Mouse (Mus musculus) urinary bladder, postnatal 36 days (tissue): Measurements from ENCODE around the gene Gm7544.
A peak's percentile ranks its signal among the peaks of the same experiment; 100 is the strongest.
"Not testable (repeated sequence)": the region's sequence is repeated elsewhere in the genome, so short reads cannot be mapped to it uniquely, and the experiment has no call there.

Experiments used
- DNase-seq, 2 experiments: peaks; one replicate each; pipeline ENCODE4 v3.0.0; 2022; ENCODE audit warnings: low spot score in 2 of 2, mixed read lengths in 1 of 2

Gene Gm7544

DNA sequence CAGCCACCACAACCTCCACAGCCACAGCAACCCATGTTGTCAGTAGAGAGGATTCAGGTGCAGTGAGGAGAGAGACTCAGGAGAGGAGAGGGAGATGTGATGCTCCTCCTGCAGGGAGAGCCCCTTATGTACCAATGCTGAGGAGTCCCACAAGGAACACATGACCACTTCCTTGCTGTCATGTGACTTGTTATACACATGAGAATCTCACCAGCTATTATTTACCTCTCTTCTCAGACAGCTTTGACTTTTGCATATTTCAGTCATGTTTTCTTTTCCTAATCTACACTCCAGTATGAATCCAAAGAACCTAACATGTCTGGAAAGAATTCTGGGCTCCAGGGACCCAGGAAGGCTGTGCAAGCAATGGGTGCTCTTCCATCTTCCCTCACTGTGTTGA, at the start of gene Gm7544:
Gm7544 (minus strand) TSS at position 101 of the 400 bp plus-strand sequence.
- DNase-seq, result not testable (repeated sequence)

DNA sequence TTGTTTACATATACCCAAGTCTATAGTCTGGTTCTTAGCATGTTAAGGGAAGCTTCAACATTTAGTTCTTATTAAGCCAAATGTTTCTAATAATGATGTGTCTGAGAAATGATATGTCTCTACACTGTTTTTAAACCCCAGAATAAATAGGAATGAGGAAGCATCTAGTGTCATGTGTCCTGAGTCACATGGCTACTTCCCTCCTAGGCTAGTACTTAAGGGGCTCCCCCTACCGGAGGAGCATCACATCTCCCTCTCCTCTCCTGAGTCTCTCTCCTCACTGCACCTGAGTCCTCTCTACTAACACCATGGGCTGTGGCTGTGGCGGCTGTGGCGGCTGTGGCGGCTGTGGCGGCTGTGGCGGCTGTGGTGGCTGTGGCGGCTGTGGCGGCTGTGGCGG, 44.5 kb upstream of the Gm7544 start, which contains the start of gene Gm47959:
Gm47959 (plus strand) TSS at position 243 of the 400 bp plus-strand sequence.
- not testable (repeated sequence) for DNase-seq

DNA sequence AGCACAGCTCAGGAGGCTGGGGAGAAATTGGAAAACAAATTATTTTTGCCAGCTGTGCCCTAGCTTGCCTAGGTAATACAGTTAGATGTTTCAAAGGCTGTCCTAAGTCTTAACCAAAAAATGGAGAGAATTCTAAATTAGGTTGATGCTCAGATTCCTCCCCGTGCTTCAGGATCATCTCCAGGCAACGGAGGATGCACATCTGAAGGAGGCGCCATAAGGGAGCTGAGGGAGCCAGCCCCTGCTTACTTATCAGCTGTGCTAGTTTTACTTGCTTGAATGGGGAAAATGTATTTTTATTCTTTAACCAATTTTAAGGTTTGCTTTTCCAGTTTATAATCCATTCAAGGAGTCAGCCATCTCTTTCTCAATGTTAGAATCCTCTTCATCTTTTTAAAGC, 38.1 kb upstream of the Gm7544 start:
- DNase-seq, result no peak

DNA sequence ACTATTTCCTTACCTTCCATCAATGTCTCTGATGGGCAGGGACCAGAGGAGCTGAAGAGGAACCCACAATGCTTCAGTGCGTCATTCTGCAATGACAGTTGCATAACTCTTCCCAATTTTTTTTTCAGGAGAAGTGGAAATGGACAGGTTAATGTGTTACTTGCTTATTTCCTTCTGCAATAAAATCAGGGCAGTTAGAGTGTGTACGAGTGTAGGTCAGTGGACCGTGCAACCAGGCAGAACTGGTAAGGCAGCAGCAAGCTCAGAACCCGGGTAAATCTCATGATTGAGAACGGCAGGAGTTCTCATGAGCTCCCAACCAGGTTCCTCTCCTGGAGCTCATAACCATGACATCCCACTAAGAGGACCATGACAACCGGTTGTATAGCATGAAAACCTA, 36.3 kb upstream of the Gm7544 start:
- no peak for DNase-seq

DNA sequence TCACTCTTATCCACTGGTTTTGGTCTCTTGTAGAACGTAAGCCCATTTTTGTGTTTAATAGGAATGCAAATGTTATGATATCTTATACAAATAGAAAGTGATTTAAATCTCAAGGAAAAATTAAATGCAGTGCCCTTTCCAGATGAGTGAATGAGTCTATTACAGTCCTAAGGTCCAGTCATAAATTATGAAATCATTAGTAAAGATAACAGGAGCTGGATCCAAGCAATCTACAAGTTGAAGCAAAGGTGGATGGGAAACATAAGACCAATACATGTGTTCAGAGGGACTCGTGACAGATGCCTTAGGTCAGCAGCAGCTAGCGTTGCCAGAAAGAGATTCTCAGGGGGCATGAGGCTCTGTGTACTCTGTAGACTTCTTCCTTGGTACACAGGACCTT, 35.8 kb upstream of the Gm7544 start:
- no peak for DNase-seq

DNA sequence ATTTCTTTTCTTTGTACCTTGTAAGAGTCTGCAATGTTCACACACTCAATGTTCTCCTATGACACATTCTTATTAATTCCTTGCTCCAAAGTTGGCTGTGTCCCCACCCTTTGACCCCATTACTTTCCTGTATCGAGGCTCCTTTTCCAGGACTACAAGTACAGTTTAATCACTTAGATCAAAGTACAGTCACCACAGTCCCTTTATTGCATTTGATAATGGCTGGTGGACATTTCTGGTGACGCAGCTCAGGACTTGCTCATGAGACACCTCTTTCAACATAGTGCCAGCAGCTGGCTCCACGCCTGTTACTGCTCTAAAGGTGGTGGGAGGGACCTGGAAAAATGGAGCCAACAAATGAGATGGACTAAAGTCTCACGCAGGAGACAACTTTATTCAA, 35.2 kb upstream of the Gm7544 start:
- DNase-seq, result no peak

DNA sequence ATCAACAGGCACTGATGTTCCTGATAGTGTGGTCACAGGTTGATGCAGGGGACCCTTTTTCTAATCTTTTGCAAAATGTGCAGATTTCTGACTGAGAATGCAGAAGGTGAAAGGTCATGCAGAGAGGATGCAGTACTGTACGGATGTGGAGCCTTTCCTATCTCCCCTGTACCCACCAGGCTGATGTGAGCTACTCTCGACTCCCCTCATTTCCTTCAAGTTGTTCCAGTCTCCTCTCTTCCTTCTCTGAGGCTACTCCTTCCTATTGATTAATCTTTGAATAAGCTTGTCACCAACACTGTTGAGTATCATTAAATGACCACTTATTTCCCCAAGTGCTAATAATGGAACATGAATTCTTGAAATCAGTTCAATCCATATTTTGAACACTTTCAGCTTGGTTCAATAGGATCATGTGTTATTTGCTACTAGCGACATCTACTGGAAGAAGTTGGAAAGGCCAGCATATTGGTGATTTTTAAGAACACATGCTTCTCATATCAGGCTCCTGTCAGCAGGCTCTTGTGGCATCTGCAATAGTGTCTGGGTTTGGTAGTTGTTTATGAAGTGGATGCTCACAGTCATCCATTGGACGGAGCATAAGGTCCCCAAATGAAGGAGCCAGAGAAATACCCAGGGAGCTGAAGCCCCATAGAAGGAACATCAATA, 31.9 kb upstream of the Gm7544 start:
- DNase-seq, result no peak

DNA sequence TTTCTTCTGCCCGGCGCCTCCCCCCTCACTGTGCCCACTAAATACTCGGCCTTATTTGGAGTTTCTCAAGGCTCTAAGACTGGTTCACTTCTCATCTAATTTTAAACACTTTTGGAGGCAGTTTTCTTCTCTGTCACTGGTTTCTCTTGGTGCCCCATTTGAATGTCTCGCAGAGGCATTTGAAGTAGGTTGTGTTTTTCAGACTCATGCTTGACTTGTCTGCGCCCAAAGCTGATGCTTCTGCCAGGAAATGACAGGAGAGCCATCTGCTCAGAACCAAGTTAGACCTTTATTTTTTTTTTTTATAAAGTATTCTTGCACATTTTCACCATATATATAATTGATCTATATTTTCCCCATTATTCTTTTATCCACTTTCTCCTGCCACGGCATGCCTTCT, 30.9 kb upstream of the Gm7544 start:
- DNase-seq, result no peak

DNA sequence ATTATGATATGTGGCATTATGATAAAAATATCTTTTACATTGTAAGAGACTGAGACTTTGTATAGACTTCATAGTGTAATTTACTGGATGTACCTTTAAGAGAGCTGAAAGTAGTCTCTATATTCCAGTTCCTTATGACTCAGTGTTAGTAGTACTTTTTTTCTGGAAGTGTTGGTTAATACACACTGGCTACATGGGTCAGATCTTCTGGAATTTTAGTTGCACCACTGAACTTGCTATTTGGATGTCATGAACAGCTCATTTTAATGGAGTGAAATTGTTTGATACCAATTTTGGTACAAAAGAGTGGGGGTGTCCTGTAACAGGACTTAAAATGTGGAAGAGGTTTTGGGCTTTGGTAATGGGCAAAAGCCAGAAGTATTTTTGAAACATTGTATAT, 22.0 kb upstream of the Gm7544 start:
- DNase-seq, result no peak

DNA sequence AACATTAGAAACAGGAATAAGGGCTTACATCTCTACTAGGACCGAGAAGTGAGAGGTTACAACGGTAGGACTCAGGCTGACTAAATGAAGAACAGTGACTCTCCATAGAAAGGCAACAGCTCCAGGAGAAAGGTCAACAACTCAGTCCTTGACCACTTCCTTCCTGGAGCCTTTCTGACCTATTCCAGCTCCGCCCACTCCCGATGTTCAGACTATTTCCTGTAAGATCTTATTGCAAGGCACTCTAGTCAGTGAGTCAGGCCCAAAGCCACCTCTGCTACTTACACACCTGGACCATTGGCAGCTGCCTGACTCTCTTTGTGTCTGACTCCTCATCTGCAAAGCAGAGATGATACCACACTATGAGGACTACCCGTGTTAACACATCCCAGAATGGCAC, 19.9 kb upstream of the Gm7544 start:
- DNase-seq, result no peak

DNA sequence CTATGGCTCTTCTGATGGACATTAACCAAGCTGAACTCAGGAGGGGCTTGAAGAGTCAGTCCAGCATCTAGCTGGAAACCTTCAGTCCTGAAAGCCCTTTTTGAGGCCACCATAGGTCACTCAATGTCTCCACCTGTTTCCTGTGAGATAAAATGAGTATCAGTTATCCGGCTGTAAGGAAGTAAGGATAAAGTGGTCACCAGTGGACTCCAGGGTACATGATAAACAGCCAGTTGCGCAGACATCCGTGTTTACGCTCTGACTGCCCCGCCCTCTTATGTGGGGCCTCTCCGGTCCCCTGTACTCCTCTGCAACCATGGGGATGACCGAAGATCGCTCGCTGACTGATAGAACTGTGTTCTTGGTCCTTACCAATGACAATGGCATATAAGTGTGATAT, 18.5 kb upstream of the Gm7544 start:
- no peak for DNase-seq

DNA sequence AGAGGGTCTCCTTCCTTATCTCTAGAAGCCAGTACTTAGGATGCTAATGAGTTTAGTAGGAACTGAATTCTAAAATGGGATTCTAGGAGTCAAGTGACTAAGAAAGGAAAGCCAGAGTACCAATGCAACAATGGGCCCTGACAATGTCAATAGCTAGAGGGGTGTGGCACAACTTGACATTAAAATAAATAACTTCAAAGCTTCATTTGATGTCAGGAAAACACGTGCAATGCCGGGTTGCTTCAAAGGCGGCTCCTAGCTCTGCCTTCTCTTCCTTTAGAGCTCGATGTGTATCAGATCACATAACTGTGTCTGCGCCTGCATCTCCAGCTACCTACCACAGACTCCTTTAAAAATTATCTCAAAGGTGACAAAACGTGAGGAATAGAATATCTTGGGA, 18.1 kb upstream of the Gm7544 start:
- no peak for DNase-seq

DNA sequence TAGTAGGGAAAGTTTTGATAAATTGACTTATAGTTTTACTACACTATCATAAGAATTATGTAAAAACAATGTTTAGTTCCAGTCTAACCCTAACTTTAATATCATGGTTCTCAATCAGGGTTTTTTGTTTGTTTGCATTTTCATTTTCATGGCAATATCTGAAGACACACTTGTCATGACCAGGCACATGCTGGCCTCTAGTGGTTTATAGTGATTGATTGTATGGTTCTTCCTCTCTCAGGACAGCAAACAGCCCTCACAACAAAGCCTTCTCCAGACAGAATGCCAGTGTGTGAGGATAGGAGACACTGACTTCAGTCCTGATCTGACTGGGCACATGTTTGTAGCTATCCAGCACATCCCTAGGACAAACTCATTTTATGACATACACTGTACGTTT, 17.4 kb upstream of the Gm7544 start:
- DNase-seq, result no peak

DNA sequence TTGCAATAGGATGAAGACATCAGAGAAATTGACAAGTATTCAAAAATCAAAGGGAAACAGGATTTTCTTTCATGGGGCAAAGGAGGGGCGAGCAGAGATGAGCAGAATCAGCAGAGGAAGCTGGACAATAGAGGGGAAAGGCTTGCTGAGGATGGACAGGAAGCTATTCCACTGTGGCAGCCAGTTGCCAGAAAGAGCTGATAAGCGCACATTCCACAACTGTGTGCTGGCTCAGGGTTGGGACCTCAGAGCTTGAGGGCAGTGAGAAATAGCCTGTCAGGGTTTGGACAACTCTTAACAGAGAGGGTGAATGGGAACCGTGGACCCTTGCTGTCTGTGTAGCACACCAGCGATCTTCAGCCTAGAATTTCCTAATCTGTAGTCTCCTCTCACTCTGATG, 16.2 kb upstream of the Gm7544 start:
- peak in 1 of 2 experiments; percentile 9 for DNase-seq

DNA sequence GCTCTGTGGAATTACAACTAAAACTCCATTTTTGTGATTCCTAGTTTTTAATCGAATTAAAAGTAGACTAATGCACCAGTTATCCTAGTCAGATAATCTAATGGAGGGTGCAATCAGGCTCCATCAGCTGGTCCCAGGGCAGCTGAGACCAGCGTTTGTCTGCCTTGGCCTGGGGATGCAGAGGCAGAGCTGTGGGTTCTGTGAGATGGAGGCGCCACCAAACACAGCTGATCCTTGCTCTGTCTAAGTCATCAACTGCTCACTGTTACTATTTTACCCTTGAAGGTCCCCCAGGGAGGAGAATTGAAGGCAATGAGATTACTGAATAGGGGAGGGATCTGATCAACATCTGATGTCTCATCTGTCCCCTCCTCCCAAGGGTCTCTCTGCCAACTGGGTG, 10.6 kb upstream of the Gm7544 start:
- no peak for DNase-seq

DNA sequence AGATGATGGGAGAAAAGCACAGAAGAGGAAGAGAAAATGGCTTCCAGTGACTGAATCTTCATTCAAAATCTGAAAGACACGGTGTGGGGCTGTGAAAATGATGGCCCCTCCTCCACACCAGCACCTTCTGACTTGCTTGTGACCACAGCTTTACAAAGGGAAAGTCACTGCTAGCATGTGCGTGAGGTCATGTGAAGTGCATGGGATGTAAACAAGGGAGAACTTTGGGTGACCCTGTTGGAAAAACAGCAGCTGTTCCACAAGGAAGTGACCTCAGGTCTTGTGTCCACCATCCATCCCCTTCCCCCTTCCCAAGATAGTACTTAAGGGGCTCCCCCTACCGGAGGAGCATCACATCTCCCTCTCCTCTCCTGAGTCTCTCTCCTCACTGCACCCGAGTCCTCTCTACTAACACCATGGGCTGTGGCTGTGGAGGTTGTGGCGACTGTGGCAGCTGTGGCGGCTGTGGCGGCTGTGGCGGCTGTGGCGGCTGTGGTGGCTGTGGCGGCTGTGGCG, 4.1 kb upstream of the Gm7544 start, which contains the start of gene Gm47955:
Gm47955 (plus strand) TSS at position 417 of the 516 bp plus-strand sequence.
- DNase-seq, result no peak

DNA sequence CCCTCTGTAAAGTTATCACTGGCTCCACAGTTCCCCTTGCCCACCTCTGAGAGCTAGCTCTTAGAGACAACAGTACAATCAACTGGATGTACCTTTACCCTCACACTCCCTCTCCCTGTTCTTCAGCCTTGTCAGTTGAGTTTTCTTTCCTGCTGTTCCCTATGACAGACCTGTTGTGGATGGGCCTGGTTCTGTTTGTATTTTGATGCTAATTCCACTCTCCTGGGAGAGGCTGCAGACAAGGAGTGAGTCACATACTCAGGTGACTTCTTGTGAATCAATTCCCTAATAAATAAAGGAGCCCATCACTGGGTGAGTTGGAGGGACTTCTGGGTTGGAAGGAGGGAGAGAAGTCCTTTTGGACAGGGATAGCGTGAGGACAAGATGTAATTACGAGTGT, 7.2 kb downstream of the Gm7544 start:
- DNase-seq, result no peak

DNA sequence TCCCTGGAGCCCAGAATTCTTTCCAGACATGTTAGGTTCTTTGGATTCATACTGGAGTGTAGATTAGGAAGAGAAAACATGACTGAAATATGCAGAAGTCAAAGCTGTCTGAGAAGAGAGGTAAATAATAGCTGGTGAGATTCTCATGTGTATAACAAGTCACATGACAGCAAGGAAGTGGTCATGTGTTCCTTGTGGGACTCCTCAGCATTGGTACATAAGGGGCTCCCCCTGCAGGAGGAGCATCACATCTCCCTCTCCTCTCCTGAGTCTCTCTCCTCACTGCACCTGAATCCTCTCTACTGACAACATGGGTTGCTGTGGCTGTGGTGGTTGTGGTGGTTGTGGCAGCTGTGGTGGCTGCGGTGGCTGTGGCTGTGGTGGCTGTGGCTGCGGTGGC, 9.8 kb downstream of the Gm7544 start:
- not testable (repeated sequence) for DNase-seq

DNA sequence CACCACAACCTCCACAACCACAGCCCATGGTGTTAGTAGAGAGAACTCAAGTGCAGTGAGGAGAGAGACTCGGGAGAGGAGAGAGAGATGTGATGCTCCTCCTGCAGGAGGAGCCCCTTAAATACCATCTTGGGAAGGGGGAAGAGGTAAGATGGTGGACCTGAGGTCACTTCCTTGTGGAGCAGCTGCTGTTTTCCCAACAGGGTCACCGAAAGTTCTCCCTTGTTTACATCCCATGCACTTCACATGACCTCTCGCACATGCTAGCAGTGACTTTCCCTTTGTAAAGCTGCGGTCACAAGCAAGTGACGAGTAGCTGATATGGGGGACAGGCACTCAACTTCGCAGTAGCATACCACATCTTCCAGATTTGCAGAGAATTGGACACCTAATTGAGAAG, 12.5 kb downstream of the Gm7544 start, which contains the start of gene A030003K21Rik:
A030003K21Rik (minus strand) TSS at position 94 of the 400 bp plus-strand sequence.
- not testable (repeated sequence) for DNase-seq

DNA sequence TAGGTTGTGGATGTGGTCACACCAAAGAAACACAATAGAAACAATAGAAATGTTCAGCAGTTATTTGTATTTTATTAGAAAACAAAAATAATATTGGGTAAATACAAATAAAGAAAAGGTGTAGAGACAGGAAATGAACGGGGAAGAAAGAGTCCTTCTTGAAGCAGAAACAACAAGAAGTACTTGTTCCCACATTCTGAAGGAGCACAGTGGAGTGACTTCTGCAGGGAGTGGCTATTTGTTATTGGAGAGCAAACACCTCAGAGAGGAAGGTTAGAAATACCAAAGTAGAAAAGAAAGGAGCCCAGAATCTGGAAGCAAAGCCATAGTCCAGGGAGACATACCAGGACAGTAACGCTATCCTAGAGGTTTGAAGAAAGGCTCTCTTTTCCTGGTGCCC, 13.3 kb downstream of the Gm7544 start:
- DNase-seq, result not testable (repeated sequence)

DNA sequence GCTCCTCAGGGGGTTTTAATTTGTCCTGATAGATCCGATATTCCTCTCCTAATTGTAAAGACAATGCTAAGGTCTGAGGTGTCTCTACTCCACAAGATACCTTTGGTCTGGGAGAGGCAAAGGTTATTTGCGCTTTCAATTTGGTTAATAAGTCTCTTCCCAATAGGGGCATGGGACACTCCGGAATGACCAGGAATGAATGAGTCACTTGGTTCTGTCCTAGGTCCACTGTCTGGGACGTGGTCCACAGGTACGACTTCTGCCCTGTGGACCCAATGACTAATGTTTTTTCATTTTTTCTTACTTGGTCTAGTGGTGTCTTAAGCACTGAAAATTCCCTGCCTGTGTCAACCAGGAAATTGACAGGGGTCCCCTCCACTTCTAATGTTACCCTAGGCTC, 17.1 kb downstream of the Gm7544 start:
- DNase-seq, result no peak

DNA sequence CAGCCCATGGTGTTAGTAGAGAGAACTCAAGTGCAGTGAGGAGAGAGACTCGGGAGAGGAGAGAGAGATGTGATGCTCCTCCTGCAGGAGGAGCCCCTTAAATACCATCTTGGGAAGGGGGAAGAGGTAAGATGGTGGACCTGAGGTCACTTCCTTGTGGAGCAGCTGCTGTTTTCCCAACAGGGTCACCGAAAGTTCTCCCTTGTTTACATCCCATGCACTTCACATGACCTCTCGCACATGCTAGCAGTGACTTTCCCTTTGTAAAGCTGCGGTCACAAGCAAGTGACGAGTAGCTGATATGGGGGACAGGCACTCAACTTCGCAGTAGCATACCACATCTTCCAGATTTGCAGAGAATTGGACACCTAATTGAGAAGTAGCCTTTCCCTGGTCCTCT, 24.5 kb downstream of the Gm7544 start, which contains the start of gene Gm6217:
Gm6217 (minus strand) TSS at position 74 of the 400 bp plus-strand sequence.
- not testable (repeated sequence) for DNase-seq

DNA sequence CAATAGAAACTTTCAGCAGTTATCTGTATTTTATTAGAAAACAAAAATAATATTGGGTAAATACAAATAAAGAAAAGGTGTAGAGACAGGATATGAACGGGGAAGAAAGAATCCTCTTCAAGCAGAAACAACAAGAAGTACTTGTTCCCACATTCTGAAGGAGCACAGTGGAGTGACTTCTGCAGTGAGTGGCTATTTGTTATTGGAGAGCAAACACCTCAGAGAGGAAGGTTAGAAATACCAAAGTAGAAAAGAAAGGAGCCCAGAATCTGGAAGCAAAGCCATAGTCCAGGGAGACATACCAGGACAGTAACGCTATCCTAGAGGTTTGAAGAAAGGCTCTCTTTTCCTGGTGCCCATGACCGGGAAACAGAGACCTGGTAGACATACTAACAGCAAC, 25.3 kb downstream of the Gm7544 start:
- not testable (repeated sequence) for DNase-seq

DNA sequence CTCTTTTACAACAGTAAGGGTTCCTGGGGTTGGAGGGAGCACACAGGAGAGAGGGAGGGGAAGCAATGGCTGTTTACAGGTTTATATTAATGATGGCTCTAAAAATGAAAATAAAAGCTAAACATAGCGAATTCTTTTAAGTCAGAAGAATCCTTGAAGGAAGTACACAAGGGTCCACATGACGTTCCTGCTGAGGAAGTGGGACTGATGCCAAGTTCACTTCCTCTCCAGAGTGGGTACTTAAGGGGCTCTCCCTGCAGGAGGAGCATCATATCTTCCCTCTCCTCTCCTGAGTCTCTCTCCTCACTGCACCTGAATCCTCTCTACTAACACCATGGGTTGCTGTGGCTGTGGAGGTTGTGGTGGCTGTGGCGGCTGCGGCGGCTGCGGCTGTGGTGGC, 31.2 kb downstream of the Gm7544 start, which contains the start of gene A030014E15Rik:
A030014E15Rik (plus strand) TSS at position 268 of the 400 bp plus-strand sequence.
- no peak for DNase-seq
